Mouse (Mus musculus): Measurements from ENCODE around the gene Frmd4b. TPM values are rescaled to one million over a fixed set of nuclear protein-coding genes. Genes with fewer than 3 reads are reported as not detected.

Gene Frmd4b
- total and polyA plus RNA-seq, 3 experiments = 0.13 to 0.70 (median 0.13) TPM

DNA sequence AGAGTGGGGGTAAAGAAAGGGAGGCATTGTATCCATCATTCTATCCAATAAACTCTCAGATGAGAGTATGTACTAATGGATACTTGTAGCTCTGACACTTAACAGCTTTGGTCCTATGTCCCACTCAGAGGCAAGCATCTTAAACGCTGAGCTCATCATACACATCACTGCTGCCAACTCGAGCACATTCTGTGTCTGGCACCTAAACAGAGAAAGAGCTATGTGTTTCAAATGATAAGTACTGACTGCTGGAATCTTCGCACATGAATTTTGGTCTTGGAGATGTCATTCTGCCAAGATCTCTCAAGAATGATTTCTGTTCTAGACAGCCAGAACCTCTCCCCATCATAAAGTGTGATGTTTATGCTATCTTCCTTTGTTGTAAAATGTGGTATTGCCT lies 284.0 kb downstream of the Frmd4b start:
- no peaks in the 10 kb centered on the region for H3K79me2 ChIP-seq (replicated peaks; ENCODE audit: control insufficient read depth, extremely low read depth, insufficient read depth, poor library complexity, severe bottlenecking)
- H3K9me3 ChIP-seq (replicated peaks; ENCODE audit: low read length) = no peaks in the 10 kb centered on the region
- no peak for TF ChIP-seq E2F4 (IDR thresholded peaks at IDR 0.05; ENCODE audit: insufficient replicate concordance, low read depth, low read length)
- no peak for TF ChIP-seq POLR2AphosphoS2 (IDR thresholded peaks at IDR 0.05; ENCODE audit: low read depth, low read length)
- TF ChIP-seq POLR2A (IDR thresholded peaks at IDR 0.05; ENCODE audit: low read depth, low read length) = no peak
- TF ChIP-seq MAX (IDR thresholded peaks at IDR 0.05; ENCODE audit: low read length) = no peak
- TF ChIP-seq ZC3H11A (IDR thresholded peaks at IDR 0.05; ENCODE audit: low read depth, low read length) = no peak
- TF ChIP-seq USF2 (conservative IDR thresholded peaks at IDR 0.05; ENCODE audit: low read depth, low read length) = no peak
- no peak for TF ChIP-seq TCF12 (IDR thresholded peaks at IDR 0.05; ENCODE audit: low read depth, low read length)
- TF ChIP-seq ZMIZ1 (IDR thresholded peaks at IDR 0.05; ENCODE audit: low read depth, low read length) = no peak
- TF ChIP-seq PAX5 (IDR thresholded peaks at IDR 0.05; ENCODE audit: low read length) = no peak
- TF ChIP-seq IRF4 (IDR thresholded peaks at IDR 0.05; ENCODE audit: low read depth, low read length) = no peak
- H3K27me3 ChIP-seq (replicated peaks) = no peaks in the 10 kb centered on the region
- H3K4me3 ChIP-seq (replicated peaks in 1 of 3; ENCODE audit: low read depth in 2 of 3, low read length in 2 of 3, poor library complexity in 1 of 3) = no peak overlapping the region
- DNase-seq (ENCODE audit: extremely low read depth) = no peak
- no peak overlapping the region for H3K9ac ChIP-seq (ENCODE audit: insufficient read depth, low read depth)
- dilution Hi-C loops (cut with MboI; ENCODE audit: extremely low pct_ligation_motif_present, extremely low pct_unique_long_range_greater_than_20kb, low sequenced_read_pairs) = no loop called here
- in situ Hi-C loops (cut with MboI; ENCODE audit: low pct_ligation_motif_present, low pct_unique_long_range_greater_than_20kb, low sequenced_read_pairs) = no loop called here
- no peaks in the 10 kb centered on the region for H3K4me1 ChIP-seq (ENCODE audit: control insufficient read depth in 1 of 2, insufficient read depth in 2 of 2)
- no peaks in the 10 kb centered on the region for H3K36me3 ChIP-seq (replicated peaks in 1 of 2; ENCODE audit: control insufficient read depth in 1 of 2, insufficient read depth in 1 of 2, low read length in 1 of 2)
- H3K4me2 ChIP-seq (ENCODE audit: insufficient read depth, low read depth, poor library complexity, severe bottlenecking) = no peak overlapping the region
- no peak overlapping the region for H3K27ac ChIP-seq (ENCODE audit: insufficient read depth, low read depth)

GRCm38 (mm10) chr6:97323951-97324350 lies 293.4 kb downstream of the Frmd4b start:
- H3K4me3 ChIP-seq (replicated peaks in 1 of 3; ENCODE audit: low read depth in 2 of 3, low read length in 2 of 3, poor library complexity in 1 of 3) = no peak overlapping the region
- TF ChIP-seq GABPA (IDR thresholded peaks at IDR 0.05; ENCODE audit: insufficient replicate concordance, low read depth, low read length) (no peak), BHLHE40 (IDR thresholded peaks at IDR 0.05; ENCODE audit: low read depth, low read length) (no peak), MXI1 (IDR thresholded peaks at IDR 0.05; ENCODE audit: low read depth, low read length) (no peak), ELF1 (IDR thresholded peaks at IDR 0.05; ENCODE audit: low read depth, low read length) (no peak), ZC3H11A (IDR thresholded peaks at IDR 0.05; ENCODE audit: low read depth, low read length) (no peak), ETS1 (conservative IDR thresholded peaks at IDR 0.05; ENCODE audit: low read depth, low read length) (no peak), ZMIZ1 (IDR thresholded peaks at IDR 0.05; ENCODE audit: low read depth, low read length) (no peak), SIN3A (IDR thresholded peaks at IDR 0.05; ENCODE audit: low read length) (no peak), USF2 (conservative IDR thresholded peaks at IDR 0.05; ENCODE audit: low read depth, low read length) (no peak), POLR2AphosphoS2 (IDR thresholded peaks at IDR 0.05; ENCODE audit: low read depth, low read length) (no peak), ZNF384 (IDR thresholded peaks at IDR 0.05; ENCODE audit: low read depth, low read length) (no peak), TCF12 (IDR thresholded peaks at IDR 0.05; ENCODE audit: low read depth, low read length) (no peak), USF1 (IDR thresholded peaks at IDR 0.05; ENCODE audit: low read depth, low read length) (no peak)
- in situ Hi-C loops (cut with MboI; ENCODE audit: low pct_ligation_motif_present, low pct_unique_long_range_greater_than_20kb, low sequenced_read_pairs) = no loop called here
- no peaks in the 10 kb centered on the region for H3K79me2 ChIP-seq (replicated peaks; ENCODE audit: control insufficient read depth, extremely low read depth, insufficient read depth, poor library complexity, severe bottlenecking)
- no peaks in the 10 kb centered on the region for H3K36me3 ChIP-seq (replicated peaks in 1 of 2; ENCODE audit: control insufficient read depth in 1 of 2, insufficient read depth in 1 of 2, low read length in 1 of 2)
- no peak for DNase-seq (ENCODE audit: extremely low read depth)
- no peak overlapping the region for H3K4me2 ChIP-seq (ENCODE audit: insufficient read depth, low read depth, poor library complexity, severe bottlenecking)
- dilution Hi-C loops (cut with MboI; ENCODE audit: extremely low pct_ligation_motif_present, extremely low pct_unique_long_range_greater_than_20kb, low sequenced_read_pairs) = no loop called here
- no peaks in the 10 kb centered on the region for H3K27me3 ChIP-seq (replicated peaks)
- H3K27ac ChIP-seq (ENCODE audit: insufficient read depth, low read depth) = no peak overlapping the region
- no peak overlapping the region for H3K9ac ChIP-seq (ENCODE audit: insufficient read depth, low read depth)
- no peaks in the 10 kb centered on the region for H3K4me1 ChIP-seq (ENCODE audit: control insufficient read depth in 1 of 2, insufficient read depth in 2 of 2)
- H3K9me3 ChIP-seq (replicated peaks; ENCODE audit: low read length) = no peaks in the 10 kb centered on the region

All from CH12.LX (cell line).